Mouse (Mus musculus): ENCODE data around the gene Acsl1. TPM values are rescaled to one million over a fixed set of nuclear protein-coding genes. Genes with fewer than 3 reads are reported as not detected.

Gene Acsl1
- polyA plus RNA-seq, 2 experiments = 39.4 to 64.2 TPM

- WGBS (ENCODE audit: insufficient replicate concordance) = 72% methylated on average over 6 of the region's 6 CpGs
- DNase-seq (ENCODE audit: low read depth in 3 of 3, low spot score in 3 of 3) (no peak), ATAC-seq (ENCODE audit: insufficient read depth) (no peak)
- H3K9me3 ChIP-seq (ENCODE audit: control insufficient read depth, low read length) = no peaks in the 10 kb centered on the region
- no peaks in the 10 kb centered on the region for H3K27me3 ChIP-seq (ENCODE audit: control insufficient read depth, insufficient read depth, low read length)
- H3K9ac ChIP-seq (replicated peaks) = no peak overlapping the region
- H3K4me2 ChIP-seq (ENCODE audit: low read depth) = no peak overlapping the region
- no peak overlapping the region for H3K27ac ChIP-seq
- H3K4me3 ChIP-seq (ENCODE audit: insufficient read depth in 1 of 2, low read depth in 2 of 2, low read length in 2 of 2) = no peak overlapping the region
- H3K36me3 ChIP-seq (replicated peaks; ENCODE audit: control insufficient read depth, insufficient read depth, low read depth) = no peaks in the 10 kb centered on the region
- TF ChIP-seq CTCF (IDR thresholded peaks at IDR 0.05; ENCODE audit: low read depth) (no peak), EP300 (IDR thresholded peaks at IDR 0.05; ENCODE audit: low read depth) (no peak)
- peaks cover 31 to 62% of the 10 kb centered on the region in 2 experiments for H3K4me1 ChIP-seq (replicated peaks; ENCODE audit: control insufficient read depth in 2 of 2, insufficient read depth in 2 of 2, low read length in 1 of 2)
Observed at GRCm38 (mm10) chr8:46543662-46544061, 72.8 kb downstream of the Acsl1 start.

- Histone ChIP-seq H3K36me3 (replicated peaks; ENCODE audit: control insufficient read depth, insufficient read depth, low read depth) (no peaks in the 10 kb centered on the region), H3K27ac (peak overlapping the region; percentile 97), H3K9ac (replicated peaks) (peak overlapping the region; percentile 56), H3K9me3 (ENCODE audit: control insufficient read depth, low read length) (no peaks in the 10 kb centered on the region), H3K27me3 (ENCODE audit: control insufficient read depth, insufficient read depth, low read length) (no peaks in the 10 kb centered on the region), H3K4me3 (ENCODE audit: insufficient read depth in 1 of 2, low read depth in 2 of 2, low read length in 2 of 2) (no peak overlapping the region), H3K4me2 (ENCODE audit: low read depth) (peak overlapping the region; percentile 19; the same call in 1 of the 2 replicates), H3K4me1 (replicated peaks; ENCODE audit: control insufficient read depth in 2 of 2, insufficient read depth in 2 of 2, low read length in 1 of 2) (peaks cover 16 to 49% of the 10 kb centered on the region in 2 experiments)
- DNase-seq (ENCODE audit: low read depth in 3 of 3, low spot score in 3 of 3) = no peak
- WGBS (ENCODE audit: insufficient replicate concordance) = 71% methylated on average over 5 of the region's 5 CpGs
- no peak for TF ChIP-seq CTCF (IDR thresholded peaks at IDR 0.05; ENCODE audit: low read depth)
- TF ChIP-seq EP300 (IDR thresholded peaks at IDR 0.05; ENCODE audit: low read depth) = no peak
- ATAC-seq (ENCODE audit: insufficient read depth) = no peak
Observed at GRCm38 (mm10) chr8:46545854-46546253, 75.0 kb downstream of the Acsl1 start.

- Histone ChIP-seq H3K4me1 (replicated peaks; ENCODE audit: control insufficient read depth in 2 of 2, insufficient read depth in 2 of 2, low read length in 1 of 2) (peaks cover 19 to 47% of the 10 kb centered on the region in 2 experiments), H3K9ac (replicated peaks) (peak overlapping the region; percentile 73), H3K27me3 (ENCODE audit: control insufficient read depth, insufficient read depth, low read length) (no peaks in the 10 kb centered on the region), H3K36me3 (replicated peaks; ENCODE audit: control insufficient read depth, insufficient read depth, low read depth) (no peaks in the 10 kb centered on the region), H3K4me3 (ENCODE audit: insufficient read depth in 1 of 2, low read depth in 2 of 2, low read length in 2 of 2) (peak overlapping the region; percentile 11 to 23; a peak in 3 of 4 replicates), H3K4me2 (ENCODE audit: low read depth) (peak overlapping the region; percentile 71), H3K9me3 (ENCODE audit: control insufficient read depth, low read length) (no peaks in the 10 kb centered on the region), H3K27ac (peak overlapping the region; percentile 97)
- ATAC-seq (ENCODE audit: insufficient read depth) (peak; percentile 84), DNase-seq (ENCODE audit: low read depth in 3 of 3, low spot score in 3 of 3) (peak; percentile 90 to 94 (median 93))
- TF ChIP-seq CTCF (IDR thresholded peaks at IDR 0.05; ENCODE audit: low read depth) (no peak), EP300 (IDR thresholded peaks at IDR 0.05; ENCODE audit: low read depth) (peak; percentile 99)
- 30% methylated on average over 11 of the region's 11 CpGs for WGBS (ENCODE audit: insufficient replicate concordance)
Observed at GRCm38 (mm10) chr8:46546431-46547176, 75.8 kb downstream of the Acsl1 start.

- H3K27ac ChIP-seq = peak overlapping the region; percentile 97
Observed at GRCm38 (mm10) chr8:46547245-46547644, 76.4 kb downstream of the Acsl1 start.

GRCm38 (mm10) chr8:46550058-46550457 lies 79.2 kb downstream of the Acsl1 start:
- no peaks in the 10 kb centered on the region; the same call in 1 of the 2 replicates for H3K36me3 ChIP-seq (replicated peaks; ENCODE audit: control insufficient read depth, insufficient read depth, low read depth)
- no peak for TF ChIP-seq EP300 (IDR thresholded peaks at IDR 0.05; ENCODE audit: low read depth)
- TF ChIP-seq CTCF (IDR thresholded peaks at IDR 0.05; ENCODE audit: low read depth) = no peak
- peak overlapping the region; percentile 21; the same call in 1 of the 2 replicates for H3K27ac ChIP-seq
- H3K9me3 ChIP-seq (ENCODE audit: control insufficient read depth, low read length) = no peaks in the 10 kb centered on the region
- no peak for DNase-seq (ENCODE audit: low read depth in 3 of 3, low spot score in 3 of 3)
- no peak overlapping the region for H3K4me3 ChIP-seq (ENCODE audit: insufficient read depth in 1 of 2, low read depth in 2 of 2, low read length in 2 of 2)
- no peak overlapping the region for H3K4me2 ChIP-seq (ENCODE audit: low read depth)
- no peak overlapping the region for H3K9ac ChIP-seq (replicated peaks)
- ATAC-seq (ENCODE audit: insufficient read depth) = no peak
- H3K4me1 ChIP-seq (replicated peaks; ENCODE audit: control insufficient read depth in 2 of 2, insufficient read depth in 2 of 2, low read length in 1 of 2) = peaks cover 26 to 43% of the 10 kb centered on the region in 2 experiments
- WGBS (ENCODE audit: insufficient replicate concordance) = 82% methylated on average over 8 of the region's 8 CpGs
- H3K27me3 ChIP-seq (ENCODE audit: control insufficient read depth, insufficient read depth, low read length) = no peaks in the 10 kb centered on the region

More at GRCm38 (mm10) chr8:46547245-46547644, 76.4 kb downstream of the Acsl1 start:
- Histone ChIP-seq H3K4me2 (ENCODE audit: low read depth) (peak overlapping the region; percentile 71), H3K9me3 (ENCODE audit: control insufficient read depth, low read length) (no peaks in the 10 kb centered on the region), H3K27me3 (ENCODE audit: control insufficient read depth, insufficient read depth, low read length) (no peaks in the 10 kb centered on the region), H3K4me3 (ENCODE audit: insufficient read depth in 1 of 2, low read depth in 2 of 2, low read length in 2 of 2) (peak overlapping the region; percentile 11 to 23; a peak in 3 of 4 replicates), H3K9ac (replicated peaks) (peak overlapping the region; percentile 73), H3K36me3 (replicated peaks; ENCODE audit: control insufficient read depth, insufficient read depth, low read depth) (no peaks in the 10 kb centered on the region), H3K4me1 (replicated peaks; ENCODE audit: control insufficient read depth in 2 of 2, insufficient read depth in 2 of 2, low read length in 1 of 2) (peaks cover 19 to 47% of the 10 kb centered on the region in 2 experiments)
- peak; percentile 42 for ATAC-seq (ENCODE audit: insufficient read depth)
- TF ChIP-seq EP300 (IDR thresholded peaks at IDR 0.05; ENCODE audit: low read depth) (no peak), CTCF (IDR thresholded peaks at IDR 0.05; ENCODE audit: low read depth) (peak; percentile 85)
- peak; percentile 83 to 88 (median 86) for DNase-seq (ENCODE audit: low read depth in 3 of 3, low spot score in 3 of 3)
- WGBS (ENCODE audit: insufficient replicate concordance) = 5% methylated on average over 4 of the region's 4 CpGs
